Mouse (Mus musculus): ENCODE measurements around the gene Grk1. TPM values are rescaled to one million over a fixed set of nuclear protein-coding genes. Genes with fewer than 3 reads are reported as not detected.

Grk1 gene
- polyA plus RNA-seq, 1 experiment from 2014 or later: not detected

- H3K4me2 ChIP-seq (replicated peaks): no peak within 1 kb of the TSS
- H3K27me3 ChIP-seq: no peaks in the 10 kb centered on the region
- no peak within 1 kb of the TSS for H3K27ac ChIP-seq
- no peaks in the 10 kb centered on the region for H3K4me1 ChIP-seq
- WGBS: 84% methylated on average over 5 of the region's 5 CpGs
- ATAC-seq (ENCODE audit: low FRiP score): no peak
- H3K4me3 ChIP-seq: no peak within 1 kb of the TSS
- H3K9ac ChIP-seq: no peak within 1 kb of the TSS
- H3K36me3 ChIP-seq: no peaks in the 10 kb centered on the region
- no peaks in the 10 kb centered on the region for H3K9me3 ChIP-seq (replicated peaks)
Measured at GRCm38 (mm10) chr8:13396725-13397124, 8.2 kb upstream of the Grk1 start, which contains the start of gene Atp4b. Gene Atp4b, minus strand, starts transcription at chr8:13396825.

DNA sequence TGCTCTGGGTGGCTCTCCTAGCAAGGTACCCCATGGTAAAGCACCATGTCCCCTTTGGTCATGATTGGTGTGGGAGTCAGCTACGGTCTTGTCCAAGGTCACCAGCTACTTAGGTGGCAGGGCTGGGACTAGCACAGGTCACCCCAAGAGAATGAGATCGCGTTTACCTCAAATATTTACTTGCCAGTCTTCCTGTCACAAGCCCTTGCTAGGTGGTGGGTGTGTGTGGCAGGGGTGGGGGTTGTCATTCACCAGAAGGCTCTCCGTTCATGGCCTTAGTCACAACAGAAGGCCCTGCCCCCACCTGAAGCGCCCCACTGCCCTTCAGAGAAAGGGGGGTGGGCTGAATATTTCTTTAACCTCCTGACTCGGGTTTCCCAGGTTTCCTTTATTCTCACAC is 1.4 kb upstream of the Grk1 start:
- no peaks in the 10 kb centered on the region for H3K27me3 ChIP-seq
- H3K9ac ChIP-seq: no peak overlapping the region
- ATAC-seq (ENCODE audit: low FRiP score): no peak
- H3K36me3 ChIP-seq: no peaks in the 10 kb centered on the region
- H3K4me2 ChIP-seq (replicated peaks): no peak overlapping the region
- WGBS: 78% methylated on average over 6 of the region's 6 CpGs
- no peaks in the 10 kb centered on the region for H3K9me3 ChIP-seq (replicated peaks)
- H3K4me1 ChIP-seq: no peaks in the 10 kb centered on the region
- H3K4me3 ChIP-seq: no peak overlapping the region
- H3K27ac ChIP-seq: no peak overlapping the region

- Histone ChIP-seq H3K27ac (no peak overlapping the region), H3K27me3 (no peaks in the 10 kb centered on the region), H3K9me3 (replicated peaks) (no peaks in the 10 kb centered on the region), H3K4me1 (no peaks in the 10 kb centered on the region), H3K36me3 (no peaks in the 10 kb centered on the region), H3K9ac (no peak overlapping the region), H3K4me2 (replicated peaks) (no peak overlapping the region), H3K4me3 (no peak overlapping the region)
- no peak for ATAC-seq (ENCODE audit: low FRiP score)
- WGBS: 79% methylated on average over 5 of the region's 5 CpGs
Measured at GRCm38 (mm10) chr8:13406011-13406410, 1.1 kb downstream of the Grk1 start.

DNA sequence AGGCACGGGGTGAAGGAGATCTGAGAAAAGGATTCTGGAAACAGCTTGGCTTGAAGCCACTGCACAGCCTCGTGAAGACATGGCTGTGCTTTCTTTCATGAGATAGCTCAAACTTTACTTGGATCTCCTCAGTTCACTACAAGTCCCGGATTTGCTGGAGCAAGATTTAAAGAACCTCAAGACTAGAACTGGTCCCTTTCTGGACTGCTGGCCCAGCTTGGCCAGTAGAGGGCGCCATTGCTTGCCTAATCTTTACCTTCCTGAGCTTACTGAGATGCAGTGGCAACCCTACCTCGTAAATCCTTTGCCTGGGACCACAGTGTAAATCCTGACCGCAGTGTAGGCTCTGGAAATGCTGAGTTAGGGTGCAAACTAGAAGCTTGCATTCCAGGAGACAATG is 6.7 kb downstream of the Grk1 start:
- no peak for ATAC-seq (ENCODE audit: low FRiP score)
- H3K27ac ChIP-seq: no peak overlapping the region
- 33% methylated on average over 6 of the region's 6 CpGs for WGBS
- no peak overlapping the region for H3K4me3 ChIP-seq
- H3K4me1 ChIP-seq: no peaks in the 10 kb centered on the region
- no peaks in the 10 kb centered on the region for H3K27me3 ChIP-seq
- no peaks in the 10 kb centered on the region for H3K9me3 ChIP-seq (replicated peaks)
- no peaks in the 10 kb centered on the region for H3K36me3 ChIP-seq
- no peak overlapping the region for H3K4me2 ChIP-seq (replicated peaks)
- H3K9ac ChIP-seq: no peak overlapping the region

DNA sequence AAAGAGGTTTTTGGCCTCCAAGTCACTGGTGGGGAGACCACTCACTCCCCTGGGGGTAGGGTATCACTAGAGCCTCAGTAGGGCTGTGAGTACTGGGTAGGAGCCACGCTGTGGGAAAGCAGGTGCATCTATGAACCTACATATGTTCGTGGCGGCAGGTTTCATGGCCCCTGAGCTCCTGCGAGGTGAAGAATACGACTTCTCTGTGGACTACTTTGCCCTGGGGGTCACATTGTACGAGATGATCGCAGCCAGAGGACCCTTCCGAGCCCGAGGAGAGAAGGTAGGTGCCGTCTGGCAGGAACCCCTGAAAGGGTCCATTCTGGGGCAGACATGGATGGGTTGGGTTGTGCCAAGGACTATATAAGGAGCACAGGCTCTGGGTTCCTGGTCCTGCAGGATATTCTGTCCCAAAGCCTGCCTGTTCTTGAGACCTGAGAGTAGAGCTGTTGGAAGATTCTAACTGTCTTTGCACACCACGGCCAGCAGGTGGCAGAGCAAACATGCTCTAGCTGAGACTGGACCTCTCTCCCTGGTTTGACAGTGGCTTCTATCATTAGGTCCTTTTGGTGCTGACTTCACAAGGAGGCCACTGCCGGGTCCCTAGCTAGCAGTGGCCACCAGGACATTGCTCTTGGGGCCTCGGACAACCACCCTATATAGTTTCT is 8.1 kb downstream of the Grk1 start:
- no peaks in the 10 kb centered on the region for H3K4me1 ChIP-seq
- no peaks in the 10 kb centered on the region for H3K9me3 ChIP-seq (replicated peaks)
- H3K36me3 ChIP-seq: no peaks in the 10 kb centered on the region
- 64% methylated on average over 13 of the region's 13 CpGs for WGBS
- no peak overlapping the region for H3K27ac ChIP-seq
- no peak overlapping the region for H3K9ac ChIP-seq
- no peak overlapping the region for H3K4me2 ChIP-seq (replicated peaks)
- no peak for ATAC-seq (ENCODE audit: low FRiP score)
- H3K27me3 ChIP-seq: no peaks in the 10 kb centered on the region
- no peak overlapping the region for H3K4me3 ChIP-seq

DNA sequence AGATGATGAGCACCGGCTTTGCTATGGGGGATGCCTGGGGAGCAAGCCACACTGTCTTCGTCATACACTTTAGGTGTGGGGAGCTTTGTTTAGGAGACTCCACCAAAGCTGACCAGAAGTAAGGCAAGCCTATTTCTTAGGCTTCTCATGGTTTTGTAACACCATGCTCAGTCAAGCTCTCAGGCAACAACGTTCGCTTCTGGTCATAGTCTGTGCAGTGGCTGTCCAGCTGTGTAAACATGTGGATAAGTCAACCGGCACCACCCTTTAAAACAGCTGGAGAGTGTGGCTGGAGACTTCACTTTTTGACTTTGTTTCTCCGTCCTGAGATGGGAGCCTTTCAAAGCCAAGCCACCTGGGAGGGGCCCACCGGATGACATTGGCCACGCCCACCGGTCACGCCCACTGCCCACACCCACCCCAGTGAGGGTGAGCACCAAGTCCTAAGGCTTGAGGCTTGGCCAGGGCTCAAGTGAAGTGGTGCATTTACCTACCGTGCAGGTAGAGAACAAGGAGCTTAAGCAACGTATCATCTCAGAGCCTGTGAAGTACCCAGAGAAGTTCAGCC is 9.0 kb downstream of the Grk1 start:
- WGBS: 52% methylated on average over 12 of the region's 12 CpGs

GRCm38 (mm10) chr8:13415879-13416278 is 11.0 kb downstream of the Grk1 start:
- Histone ChIP-seq H3K27ac (no peak overlapping the region), H3K36me3 (no peaks in the 10 kb centered on the region), H3K9ac (no peak overlapping the region), H3K4me3 (no peak overlapping the region), H3K27me3 (no peaks in the 10 kb centered on the region), H3K4me1 (no peaks in the 10 kb centered on the region), H3K4me2 (replicated peaks) (no peak overlapping the region), H3K9me3 (replicated peaks) (no peaks in the 10 kb centered on the region)
- ATAC-seq (ENCODE audit: low FRiP score): no peak
- 82% methylated on average over 10 of the region's 10 CpGs for WGBS

More for the DNA sequence above, 9.0 kb downstream of the Grk1 start:
- no peak for ATAC-seq (ENCODE audit: low FRiP score)
- Histone ChIP-seq H3K27ac (no peak overlapping the region), H3K9ac (no peak overlapping the region), H3K27me3 (no peaks in the 10 kb centered on the region), H3K4me2 (replicated peaks) (no peak overlapping the region), H3K4me3 (no peak overlapping the region), H3K36me3 (no peaks in the 10 kb centered on the region), H3K4me1 (no peaks in the 10 kb centered on the region), H3K9me3 (replicated peaks) (no peaks in the 10 kb centered on the region)

- H3K4me1 ChIP-seq: no peaks in the 10 kb centered on the region
- WGBS: 76% methylated on average over 2 of the region's 2 CpGs
- H3K9ac ChIP-seq: no peak overlapping the region
- no peaks in the 10 kb centered on the region for H3K27me3 ChIP-seq
- no peak for ATAC-seq (ENCODE audit: low FRiP score)
- H3K36me3 ChIP-seq: no peaks in the 10 kb centered on the region
- no peak overlapping the region for H3K27ac ChIP-seq
- 0 out of 2 replicates have a peak, but pooled peaks cover 3% of the 10 kb centered on the region for H3K9me3 ChIP-seq (replicated peaks)
- H3K4me3 ChIP-seq: no peak overlapping the region
- H3K4me2 ChIP-seq (replicated peaks): no peak overlapping the region
Measured at GRCm38 (mm10) chr8:13419111-13419639, 14.3 kb downstream of the Grk1 start.

DNA sequence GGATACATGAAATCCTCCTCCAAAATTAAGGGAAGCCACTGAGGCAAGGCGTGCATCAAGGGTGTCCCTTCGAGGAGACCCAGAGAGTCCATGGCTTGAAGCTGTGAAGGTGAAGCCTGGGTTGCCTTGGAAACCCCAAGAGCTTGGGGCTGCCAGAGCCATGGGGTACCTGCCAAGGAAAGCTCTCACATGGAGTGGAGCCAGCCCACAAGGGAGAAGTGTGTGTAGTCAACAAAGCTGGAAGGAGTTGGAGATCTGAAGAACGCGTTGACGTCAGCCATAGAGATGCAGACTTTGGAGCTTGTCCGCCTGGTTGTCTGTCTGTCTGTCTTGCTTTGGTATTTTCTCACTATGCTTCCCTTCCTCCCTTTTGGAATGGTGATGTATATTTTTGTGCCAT is 16.1 kb downstream of the Grk1 start:
- Histone ChIP-seq H3K9me3 (replicated peaks) (0 out of 2 replicates have a peak, but pooled peaks cover 3% of the 10 kb centered on the region), H3K4me3 (no peak overlapping the region), H3K9ac (no peak overlapping the region), H3K27me3 (no peaks in the 10 kb centered on the region), H3K27ac (no peak overlapping the region), H3K4me2 (replicated peaks) (no peak overlapping the region), H3K36me3 (no peaks in the 10 kb centered on the region), H3K4me1 (no peaks in the 10 kb centered on the region)
- no peak for ATAC-seq (ENCODE audit: low FRiP score)
- 92% methylated on average over 6 of the region's 6 CpGs for WGBS

- Histone ChIP-seq H3K4me2 (replicated peaks) (no peak overlapping the region), H3K4me3 (no peak overlapping the region), H3K27me3 (no peaks in the 10 kb centered on the region), H3K36me3 (no peaks in the 10 kb centered on the region), H3K9me3 (replicated peaks) (no peaks in the 10 kb centered on the region), H3K27ac (no peak overlapping the region), H3K9ac (no peak overlapping the region), H3K4me1 (no peaks in the 10 kb centered on the region)
- ATAC-seq (ENCODE audit: low FRiP score): no peak
- WGBS: 87% methylated on average over 6 of the region's 6 CpGs
Measured at GRCm38 (mm10) chr8:13427351-13427750, 22.5 kb downstream of the Grk1 start.

DNA sequence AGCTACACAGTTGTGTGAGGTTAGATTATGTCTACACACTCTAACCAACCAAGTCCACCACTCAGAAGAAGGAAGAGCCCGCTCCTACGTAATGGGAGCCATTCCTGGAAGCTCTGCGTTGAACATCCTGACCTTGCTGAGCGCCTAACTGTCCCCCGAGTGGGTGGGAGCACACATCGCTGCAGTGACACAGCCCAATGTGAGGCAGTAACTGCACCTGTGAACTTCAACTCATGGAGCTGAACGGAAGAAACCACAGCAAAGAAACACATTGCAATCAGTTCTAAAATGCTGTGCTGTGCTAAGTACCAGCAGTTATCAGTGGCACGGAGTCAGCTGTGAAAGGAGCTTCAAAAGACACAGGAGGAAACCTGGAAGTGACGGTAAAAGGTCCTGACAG is 23.3 kb downstream of the Grk1 start:
- H3K36me3 ChIP-seq: no peaks in the 10 kb centered on the region
- no peaks in the 10 kb centered on the region for H3K9me3 ChIP-seq (replicated peaks)
- WGBS: 87% methylated on average over 9 of the region's 9 CpGs
- H3K4me1 ChIP-seq: no peaks in the 10 kb centered on the region
- no peak for ATAC-seq (ENCODE audit: low FRiP score)
- H3K4me2 ChIP-seq (replicated peaks): no peak overlapping the region
- no peak overlapping the region for H3K27ac ChIP-seq
- H3K27me3 ChIP-seq: no peaks in the 10 kb centered on the region
- no peak overlapping the region for H3K9ac ChIP-seq
- H3K4me3 ChIP-seq: no peak overlapping the region

DNA sequence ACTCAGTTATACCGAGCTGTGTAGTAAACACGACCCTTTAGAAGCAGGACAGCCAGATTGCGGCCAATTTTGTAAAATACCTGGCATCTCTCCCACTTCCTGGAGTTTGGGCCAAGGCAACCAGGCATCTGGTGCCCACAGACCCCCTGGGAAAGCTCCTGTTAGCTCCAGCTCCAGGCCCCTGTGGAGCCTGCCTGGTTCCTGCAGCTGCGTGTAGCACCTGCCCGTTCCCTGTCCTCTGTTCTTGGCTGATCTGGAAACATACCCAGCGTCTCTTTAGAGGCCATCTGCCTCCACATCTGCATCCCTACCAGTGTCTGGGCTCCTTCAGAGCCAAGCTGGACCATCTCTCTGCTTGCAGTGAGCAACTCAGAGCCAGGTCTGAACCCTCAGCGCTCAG is 25.5 kb downstream of the Grk1 start:
- peaks cover 12% of the 10 kb centered on the region for H3K27me3 ChIP-seq
- no peak overlapping the region for H3K27ac ChIP-seq
- no peaks in the 10 kb centered on the region for H3K9me3 ChIP-seq (replicated peaks)
- ATAC-seq (ENCODE audit: low FRiP score): no peak
- no peak overlapping the region for H3K9ac ChIP-seq
- H3K4me3 ChIP-seq: no peak overlapping the region
- WGBS: 82% methylated on average over 7 of the region's 7 CpGs
- no peaks in the 10 kb centered on the region for H3K4me1 ChIP-seq
- no peaks in the 10 kb centered on the region for H3K36me3 ChIP-seq
- no peak overlapping the region for H3K4me2 ChIP-seq (replicated peaks)

GRCm38 (mm10) chr8:13430866-13431265 is 26.0 kb downstream of the Grk1 start:
- Histone ChIP-seq H3K4me2 (replicated peaks) (no peak overlapping the region), H3K4me1 (no peaks in the 10 kb centered on the region), H3K27me3 (peaks cover 16% of the 10 kb centered on the region), H3K36me3 (no peaks in the 10 kb centered on the region), H3K27ac (no peak overlapping the region), H3K4me3 (no peak overlapping the region), H3K9ac (no peak overlapping the region), H3K9me3 (replicated peaks) (no peaks in the 10 kb centered on the region)
- ATAC-seq (ENCODE audit: low FRiP score): no peak
